Mouse (Mus musculus): Measurements from ENCODE around the gene Astn1. TPM values are rescaled to one million over a fixed set of nuclear protein-coding genes. Genes with fewer than 3 reads are reported as not detected.

Gene Astn1
- polyA plus RNA-seq, 1 experiment from 2014 or later, result 38.2 TPM

DNA sequence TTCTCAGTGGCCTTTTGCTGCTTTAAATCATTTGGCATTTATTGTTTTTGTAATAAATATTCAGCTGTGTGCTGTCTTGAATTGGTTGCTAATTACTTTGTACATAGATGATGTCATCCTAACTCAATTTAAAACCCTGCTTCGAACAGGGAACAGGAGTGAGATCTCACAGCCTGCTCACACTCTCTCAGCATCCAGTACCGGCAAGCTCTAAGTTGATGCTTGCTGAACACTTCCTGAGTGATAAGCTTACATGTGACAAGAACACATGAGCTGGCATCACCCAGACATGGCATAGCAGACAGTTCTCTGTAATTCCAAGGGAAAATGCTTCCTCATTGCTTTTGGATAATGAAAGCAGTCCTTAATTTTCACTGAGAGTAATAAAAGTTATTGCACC is 38.8 kb downstream of the Astn1 start:
- Histone ChIP-seq H3K27me3 (replicated peaks; ENCODE audit: control insufficient read depth, insufficient read depth, low read length) (no peaks in the 10 kb centered on the region), H3K9ac (ENCODE audit: low read depth, low read length) (no peak overlapping the region), H3K4me1 (ENCODE audit: control insufficient read depth, insufficient read depth, low read depth, low read length) (no peaks in the 10 kb centered on the region), H3K36me3 (ENCODE audit: control insufficient read depth, insufficient read depth, low read length) (no peaks in the 10 kb centered on the region), H3K27ac (ENCODE audit: low read depth, low read length) (no peak overlapping the region), H3K4me2 (ENCODE audit: low read length) (no peak overlapping the region), H3K9me3 (ENCODE audit: control insufficient read depth, low read length) (no peaks in the 10 kb centered on the region), H3K4me3 (ENCODE audit: low read length) (no peak overlapping the region)
- no peak for ATAC-seq
- 57% methylated on average over 2 of the region's 2 CpGs for WGBS

GRCm38 (mm10) chr1:158405899-158406769 is 44.1 kb downstream of the Astn1 start:
- H3K4me3 ChIP-seq (ENCODE audit: low read length), result no peak overlapping the region
- H3K9me3 ChIP-seq (ENCODE audit: control insufficient read depth, low read length), result no peaks in the 10 kb centered on the region
- ATAC-seq, result no peak
- H3K27ac ChIP-seq (ENCODE audit: low read depth, low read length), result no peak overlapping the region
- no peaks in the 10 kb centered on the region for H3K27me3 ChIP-seq (replicated peaks; ENCODE audit: control insufficient read depth, insufficient read depth, low read length)
- 49% methylated on average over 10 of the region's 10 CpGs for WGBS
- H3K9ac ChIP-seq (ENCODE audit: low read depth, low read length), result no peak overlapping the region
- no peaks in the 10 kb centered on the region for H3K36me3 ChIP-seq (ENCODE audit: control insufficient read depth, insufficient read depth, low read length)
- H3K4me1 ChIP-seq (ENCODE audit: control insufficient read depth, insufficient read depth, low read depth, low read length), result peaks cover 13% of the 10 kb centered on the region
- no peak overlapping the region for H3K4me2 ChIP-seq (ENCODE audit: low read length)

DNA sequence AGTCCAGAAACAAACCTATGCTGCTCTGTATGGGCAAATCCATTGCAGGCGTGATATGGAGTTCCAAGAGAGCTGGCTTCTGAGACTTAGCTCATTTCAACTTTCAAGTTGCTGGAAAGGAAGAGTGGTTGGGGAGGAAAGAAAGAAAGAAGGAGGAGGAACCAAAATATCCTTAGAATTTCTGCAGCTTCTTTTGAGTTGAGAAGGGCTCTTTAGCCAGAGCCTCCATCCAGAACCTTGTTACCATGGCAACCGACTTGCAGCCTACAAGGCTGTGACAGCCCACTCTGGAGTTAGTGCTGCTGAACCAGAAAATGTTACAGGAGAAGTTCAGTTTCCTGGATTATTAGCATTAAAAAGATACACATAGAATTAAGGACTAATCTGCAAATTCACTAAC is 46.1 kb downstream of the Astn1 start:
- no peaks in the 10 kb centered on the region for H3K27me3 ChIP-seq (replicated peaks; ENCODE audit: control insufficient read depth, insufficient read depth, low read length)
- ATAC-seq, result peak; percentile 77; the same call in 1 of the 2 replicates
- no peak overlapping the region for H3K4me2 ChIP-seq (ENCODE audit: low read length)
- peaks cover 15% of the 10 kb centered on the region for H3K4me1 ChIP-seq (ENCODE audit: control insufficient read depth, insufficient read depth, low read depth, low read length)
- H3K36me3 ChIP-seq (ENCODE audit: control insufficient read depth, insufficient read depth, low read length), result no peaks in the 10 kb centered on the region; the same call in 1 of the 2 replicates
- no peak overlapping the region for H3K27ac ChIP-seq (ENCODE audit: low read depth, low read length)
- no peaks in the 10 kb centered on the region for H3K9me3 ChIP-seq (ENCODE audit: control insufficient read depth, low read length)
- 57% methylated on average over 2 of the region's 2 CpGs for WGBS
- no peak overlapping the region for H3K4me3 ChIP-seq (ENCODE audit: low read length)
- H3K9ac ChIP-seq (ENCODE audit: low read depth, low read length), result no peak overlapping the region

DNA sequence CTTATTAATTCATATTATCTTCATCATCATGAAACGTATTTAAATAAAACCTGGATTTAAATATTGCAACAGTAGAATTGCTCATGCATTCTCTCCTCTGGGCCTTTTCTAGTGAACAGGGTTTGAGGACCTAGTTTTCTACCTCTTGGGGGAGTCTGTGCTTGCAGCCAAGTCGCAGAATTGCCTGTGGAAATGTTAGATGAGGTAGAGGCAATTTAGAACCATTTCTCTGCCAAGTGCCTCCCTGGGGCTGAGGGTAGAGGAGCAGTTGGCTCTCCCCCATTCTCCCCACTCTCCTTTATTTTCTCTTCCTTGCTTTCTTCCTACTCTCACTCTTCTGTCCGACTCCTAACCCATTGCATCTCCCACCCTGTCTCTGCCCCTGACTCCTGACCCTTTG is 49.1 kb downstream of the Astn1 start:
- Histone ChIP-seq H3K4me2 (ENCODE audit: low read length) (no peak overlapping the region), H3K36me3 (ENCODE audit: control insufficient read depth, insufficient read depth, low read length) (no peaks in the 10 kb centered on the region; the same call in 1 of the 2 replicates), H3K27ac (ENCODE audit: low read depth, low read length) (no peak overlapping the region; the same call in 1 of the 2 replicates), H3K4me3 (ENCODE audit: low read length) (no peak overlapping the region), H3K9ac (ENCODE audit: low read depth, low read length) (no peak overlapping the region), H3K27me3 (replicated peaks; ENCODE audit: control insufficient read depth, insufficient read depth, low read length) (no peaks in the 10 kb centered on the region), H3K9me3 (ENCODE audit: control insufficient read depth, low read length) (no peaks in the 10 kb centered on the region), H3K4me1 (ENCODE audit: control insufficient read depth, insufficient read depth, low read depth, low read length) (peaks cover 15% of the 10 kb centered on the region)
- 54% methylated on average over 3 of the region's 3 CpGs for WGBS
- no peak for ATAC-seq

- no peak overlapping the region for H3K9ac ChIP-seq (ENCODE audit: low read depth, low read length)
- no peak overlapping the region for H3K27ac ChIP-seq (ENCODE audit: low read depth, low read length)
- no peak for ATAC-seq
- WGBS, result 91% methylated on average over 2 of the region's 2 CpGs
- no peaks in the 10 kb centered on the region for H3K9me3 ChIP-seq (ENCODE audit: control insufficient read depth, low read length)
- H3K36me3 ChIP-seq (ENCODE audit: control insufficient read depth, insufficient read depth, low read length), result no peaks in the 10 kb centered on the region; the same call in 1 of the 2 replicates
- H3K27me3 ChIP-seq (replicated peaks; ENCODE audit: control insufficient read depth, insufficient read depth, low read length), result no peaks in the 10 kb centered on the region
- H3K4me1 ChIP-seq (ENCODE audit: control insufficient read depth, insufficient read depth, low read depth, low read length), result peaks cover 2% of the 10 kb centered on the region; the same call in 1 of the 2 replicates
- no peak overlapping the region for H3K4me3 ChIP-seq (ENCODE audit: low read length)
- no peak overlapping the region for H3K4me2 ChIP-seq (ENCODE audit: low read length)
These were observed 52.1 kb downstream of the Astn1 start for GRCm38 (mm10) chr1:158414198-158414597.

DNA sequence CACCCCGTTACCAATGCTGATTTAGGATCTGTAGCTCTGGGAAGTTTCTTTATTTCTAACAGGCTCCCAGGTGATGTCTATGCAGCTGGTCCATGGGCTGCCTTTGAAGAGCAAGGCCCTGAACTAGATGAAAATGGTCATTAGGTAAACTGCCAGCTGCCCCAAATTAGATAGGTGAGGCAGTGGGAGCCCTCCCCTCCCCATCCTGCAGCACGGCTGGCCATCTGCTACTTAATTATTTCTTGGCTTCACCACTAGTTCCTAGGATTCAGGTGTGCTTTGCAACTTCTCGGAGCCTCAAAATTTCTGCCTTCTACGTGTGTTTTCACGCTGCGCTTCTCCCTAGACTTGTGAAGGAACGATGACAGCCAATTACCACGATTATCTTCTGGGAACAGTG is 59.4 kb downstream of the Astn1 start:
- Histone ChIP-seq H3K9ac (ENCODE audit: low read depth, low read length) (no peak overlapping the region), H3K4me1 (ENCODE audit: control insufficient read depth, insufficient read depth, low read depth, low read length) (no peaks in the 10 kb centered on the region; the same call in 1 of the 2 replicates), H3K9me3 (ENCODE audit: control insufficient read depth, low read length) (no peaks in the 10 kb centered on the region), H3K4me3 (ENCODE audit: low read length) (no peak overlapping the region), H3K36me3 (ENCODE audit: control insufficient read depth, insufficient read depth, low read length) (no peaks in the 10 kb centered on the region; the same call in 1 of the 2 replicates), H3K27ac (ENCODE audit: low read depth, low read length) (no peak overlapping the region), H3K27me3 (replicated peaks; ENCODE audit: control insufficient read depth, insufficient read depth, low read length) (no peaks in the 10 kb centered on the region), H3K4me2 (ENCODE audit: low read length) (no peak overlapping the region)
- 76% methylated on average over 8 of the region's 8 CpGs for WGBS
- ATAC-seq, result peak; percentile 43; the same call in 1 of the 2 replicates

DNA sequence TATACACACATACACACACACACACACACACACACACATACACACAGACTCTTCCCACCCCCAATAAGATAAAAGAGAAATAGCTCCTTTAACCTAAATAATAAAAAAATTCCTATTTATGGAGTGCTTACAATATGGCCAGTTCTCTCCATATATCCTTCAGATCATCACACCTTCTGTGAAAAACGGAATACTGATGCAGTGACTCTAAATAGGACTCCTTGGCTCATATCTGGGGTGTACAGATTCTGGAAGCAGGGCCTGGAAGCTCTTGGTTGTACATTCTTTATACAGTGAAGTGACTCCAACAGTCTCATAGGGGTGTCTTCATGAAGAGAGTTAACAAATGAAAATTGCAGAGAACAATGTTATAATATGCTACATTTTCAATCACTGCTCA is 60.7 kb downstream of the Astn1 start:
- Histone ChIP-seq H3K9ac (ENCODE audit: low read depth, low read length) (no peak overlapping the region), H3K4me3 (ENCODE audit: low read length) (no peak overlapping the region), H3K27me3 (replicated peaks; ENCODE audit: control insufficient read depth, insufficient read depth, low read length) (no peaks in the 10 kb centered on the region), H3K9me3 (ENCODE audit: control insufficient read depth, low read length) (no peaks in the 10 kb centered on the region), H3K4me2 (ENCODE audit: low read length) (no peak overlapping the region), H3K4me1 (ENCODE audit: control insufficient read depth, insufficient read depth, low read depth, low read length) (no peaks in the 10 kb centered on the region; the same call in 1 of the 2 replicates), H3K36me3 (ENCODE audit: control insufficient read depth, insufficient read depth, low read length) (no peaks in the 10 kb centered on the region; the same call in 1 of the 2 replicates), H3K27ac (ENCODE audit: low read depth, low read length) (no peak overlapping the region)
- WGBS, result 68% methylated on average over 1 of the region's 1 CpGs
- no peak for ATAC-seq

- WGBS, result 83% methylated on average over 1 of the region's 1 CpGs
- no peak for ATAC-seq
- H3K9ac ChIP-seq (ENCODE audit: low read depth, low read length), result no peak overlapping the region
These were observed 84.0 kb downstream of the Astn1 start for GRCm38 (mm10) chr1:158446071-158446470.

DNA sequence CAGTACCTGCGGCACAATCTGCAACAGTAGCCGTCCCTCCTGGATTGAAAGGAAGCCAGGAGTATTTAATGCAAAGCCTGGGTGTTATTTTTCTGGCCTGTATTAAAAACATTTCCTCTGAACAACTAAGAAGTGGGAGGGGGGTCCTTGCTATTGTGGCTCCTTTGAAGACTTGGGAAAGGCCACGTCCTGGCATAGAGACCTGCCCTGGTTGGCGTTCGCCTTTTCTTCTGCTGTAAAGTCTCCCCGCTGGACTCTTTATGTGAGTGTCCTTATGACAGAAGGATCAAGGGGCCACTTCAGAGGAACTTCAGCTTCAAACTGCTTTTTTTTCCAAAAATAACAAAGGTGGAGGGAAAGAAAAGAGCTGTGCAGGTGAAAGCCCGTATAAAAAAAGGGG is 85.9 kb downstream of the Astn1 start:
- Histone ChIP-seq H3K4me3 (ENCODE audit: low read length) (no peak overlapping the region), H3K27me3 (replicated peaks; ENCODE audit: control insufficient read depth, insufficient read depth, low read length) (no peaks in the 10 kb centered on the region), H3K27ac (ENCODE audit: low read depth, low read length) (no peak overlapping the region), H3K4me2 (ENCODE audit: low read length) (no peak overlapping the region), H3K4me1 (ENCODE audit: control insufficient read depth, insufficient read depth, low read depth, low read length) (no peaks in the 10 kb centered on the region), H3K36me3 (ENCODE audit: control insufficient read depth, insufficient read depth, low read length) (no peaks in the 10 kb centered on the region), H3K9me3 (ENCODE audit: control insufficient read depth, low read length) (no peaks in the 10 kb centered on the region), H3K9ac (ENCODE audit: low read depth, low read length) (no peak overlapping the region)
- no peak for ATAC-seq
- WGBS, result 70% methylated on average over 7 of the region's 7 CpGs

More at GRCm38 (mm10) chr1:158446071-158446470, 84.0 kb downstream of the Astn1 start:
- Histone ChIP-seq H3K36me3 (ENCODE audit: control insufficient read depth, insufficient read depth, low read length) (no peaks in the 10 kb centered on the region), H3K27ac (ENCODE audit: low read depth, low read length) (no peak overlapping the region), H3K27me3 (replicated peaks; ENCODE audit: control insufficient read depth, insufficient read depth, low read length) (no peaks in the 10 kb centered on the region), H3K4me3 (ENCODE audit: low read length) (no peak overlapping the region), H3K4me2 (ENCODE audit: low read length) (no peak overlapping the region), H3K9me3 (ENCODE audit: control insufficient read depth, low read length) (no peaks in the 10 kb centered on the region), H3K4me1 (ENCODE audit: control insufficient read depth, insufficient read depth, low read depth, low read length) (no peaks in the 10 kb centered on the region)

All from hindbrain, embryonic 16.5 days (tissue).